Mouse (Mus musculus) heart, postnatal 0 days (tissue): ENCODE measurements around the gene Avp.

Source experiments
- CTCF ChIP-seq: IDR thresholded peaks from 2 replicates; pipeline ENCODE4 v1.5.1; 2016; ENCODE audit warnings: antibody characterized with exemption, control low read depth, low read depth
- EP300 ChIP-seq: IDR thresholded peaks from 2 replicates; pipeline ENCODE4 v1.6.1; 2016; ENCODE audit warnings: antibody characterized with exemption, low read depth

GRCm38 (mm10) chr2:130564983-130565382 is 17.4 kb downstream of the Avp start:
- TF ChIP-seq CTCF (no peak), EP300 (no peak)
